Mouse (Mus musculus) CH12.LX (cell line): ENCODE measurements at regions not wholly inside any gene's neighbourhood (a gene's known extent, or its start where the extent isn't known, plus 50 kb on each side); places are given as distances from the start of the nearest gene placed in this dataset.

ENCODE experiments used
- DNase-seq: peaks from one replicate; pipeline ENCODE4 v3.0.0-alpha.2; 2013; ENCODE audit errors: extremely low read depth
- H3K27ac ChIP-seq: 2 replicates; pipeline ENCODE4 v1.5.1; 2012; ENCODE audit warnings: low read depth, mild to moderate bottlenecking, control low read depth, moderate library complexity; ENCODE audit not compliant: insufficient read depth
- H3K27me3 ChIP-seq: replicated peaks from 2 replicates; pipeline ENCODE3; 2012; ENCODE audit warnings: inconsistent platforms
- H3K36me3 ChIP-seq, 2 experiments: replicated peaks in 1 of 2; 2 replicates each; pipeline versions ENCODE3 to v1.6.1; 2012; ENCODE audit warnings: inconsistent platforms in 1 of 2, low read length in 1 of 2, mild to moderate bottlenecking in 1 of 2, mixed read lengths in 1 of 2, moderate library complexity in 1 of 2; ENCODE audit not compliant: control insufficient read depth in 1 of 2, insufficient read depth in 1 of 2
- H3K4me1 ChIP-seq, 2 experiments: 2 replicates each; pipeline ENCODE4 v1.6.1; 2012; ENCODE audit warnings: inconsistent platforms in 1 of 2, moderate library complexity in 1 of 2; ENCODE audit not compliant: insufficient read depth in 2 of 2, control insufficient read depth in 1 of 2
- H3K4me2 ChIP-seq: 2 replicates; pipeline ENCODE4 v1.6.1; 2012; ENCODE audit warnings: low read depth, mild to moderate bottlenecking, control low read depth; ENCODE audit not compliant: poor library complexity, insufficient read depth, severe bottlenecking
- H3K4me3 ChIP-seq, 3 experiments: fragments of 150-350 bp in 1 of 3; sonication (generic) in 1 of 3; replicated peaks in 1 of 3; 2 replicates each; pipeline versions ENCODE3 to v1.5.1; 2011 to 2012; ENCODE audit warnings: low read depth in 2 of 3, low read length in 2 of 3, mild to moderate bottlenecking in 2 of 3, moderate library complexity in 2 of 3, control low read depth in 1 of 3, improper control_type of control experiment in 1 of 3, inconsistent platforms in 1 of 3, mixed read lengths in 1 of 3; ENCODE audit not compliant: poor library complexity in 1 of 3
- H3K79me2 ChIP-seq: replicated peaks from 2 replicates; pipeline ENCODE4 v1.6.1; 2012; ENCODE audit warnings: mild to moderate bottlenecking, moderate library complexity; ENCODE audit not compliant: control insufficient read depth, poor library complexity, insufficient read depth, severe bottlenecking; ENCODE audit errors: extremely low read depth
- H3K9ac ChIP-seq: 2 replicates; pipeline ENCODE4 v1.6.1; 2012; ENCODE audit warnings: low read depth, mild to moderate bottlenecking, control low read depth, moderate library complexity; ENCODE audit not compliant: insufficient read depth
- H3K9me3 ChIP-seq: replicated peaks from 2 replicates; pipeline ENCODE3; 2012; ENCODE audit warnings: low read length, inconsistent platforms, mixed read lengths
- CHD1 ChIP-seq: IDR thresholded peaks from 2 replicates; pipeline ENCODE4 v1.6.1; 2012; ENCODE audit warnings: low read depth, low read length, improper control_type of control experiment, inconsistent platforms
- CHD2 ChIP-seq: IDR thresholded peaks from 2 replicates; pipeline ENCODE4 v1.6.1; 2011; ENCODE audit warnings: low read length, improper control_type of control experiment
- E2F4 ChIP-seq: IDR thresholded peaks from 2 replicates; pipeline ENCODE4 v1.6.1; 2011; ENCODE audit warnings: low read depth, low read length, improper control_type of control experiment; ENCODE audit not compliant: insufficient replicate concordance
- ELF1 ChIP-seq: IDR thresholded peaks from 2 replicates; pipeline ENCODE4 v1.6.1; 2014; ENCODE audit warnings: low read depth, mild to moderate bottlenecking, inconsistent platforms, low read length, improper control_type of control experiment
- EP300 ChIP-seq: IDR thresholded peaks from 2 replicates; pipeline ENCODE4 v1.6.1; 2011; ENCODE audit warnings: low read length, improper control_type of control experiment
- GABPA ChIP-seq: IDR thresholded peaks from 2 replicates; pipeline ENCODE4 v1.6.1; 2012; ENCODE audit warnings: low read depth, low read length, improper control_type of control experiment, inconsistent platforms; ENCODE audit not compliant: insufficient replicate concordance
- HCFC1 ChIP-seq: IDR thresholded peaks from 2 replicates; pipeline ENCODE4 v1.6.1; 2012; ENCODE audit warnings: low read depth, mild to moderate bottlenecking, inconsistent platforms, low read length, improper control_type of control experiment
- JUND ChIP-seq: conservative IDR thresholded peaks from 2 replicates; pipeline ENCODE4 v1.6.1; 2011; ENCODE audit warnings: low read depth, low read length, improper control_type of control experiment
- KAT2A ChIP-seq: IDR thresholded peaks from 2 replicates; pipeline ENCODE4 v1.6.1; 2012; ENCODE audit warnings: low read length, improper control_type of control experiment, inconsistent platforms; ENCODE audit not compliant: insufficient replicate concordance
- MAFK ChIP-seq: IDR thresholded peaks from 2 replicates; pipeline ENCODE4 v1.6.1; 2011; ENCODE audit warnings: low read length, improper control_type of control experiment; ENCODE audit not compliant: insufficient replicate concordance
- MAX ChIP-seq: IDR thresholded peaks from 2 replicates; pipeline ENCODE4 v1.6.1; 2011; ENCODE audit warnings: low read length, improper control_type of control experiment
- MAZ ChIP-seq: IDR thresholded peaks from 2 replicates; pipeline ENCODE4 v1.6.1; 2012; ENCODE audit warnings: low read depth, mild to moderate bottlenecking, inconsistent platforms, low read length, improper control_type of control experiment, moderate library complexity
- MEF2A ChIP-seq: IDR thresholded peaks from 2 replicates; pipeline ENCODE4 v1.6.1; 2014; ENCODE audit warnings: low read depth, mild to moderate bottlenecking, inconsistent platforms, low read length, improper control_type of control experiment, borderline replicate concordance
- MXI1 ChIP-seq: IDR thresholded peaks from 2 replicates; pipeline ENCODE4 v1.6.1; 2011; ENCODE audit warnings: mild to moderate bottlenecking, low read depth, low read length, improper control_type of control experiment
- NELFE ChIP-seq: IDR thresholded peaks from 2 replicates; pipeline ENCODE4 v1.6.1; 2011; ENCODE audit warnings: low read depth, low read length, improper control_type of control experiment
- NRF1 ChIP-seq: IDR thresholded peaks from 2 replicates; pipeline ENCODE4 v1.6.1; 2014; ENCODE audit warnings: low read depth, mild to moderate bottlenecking, inconsistent platforms, low read length, improper control_type of control experiment, moderate library complexity
- PAX5 ChIP-seq: IDR thresholded peaks from 2 replicates; pipeline ENCODE4 v1.6.1; 2012; ENCODE audit warnings: low read length, inconsistent platforms, mixed read lengths
- RCOR1 ChIP-seq: conservative IDR thresholded peaks from 2 replicates; pipeline ENCODE4 v1.6.1; 2012; ENCODE audit warnings: low read depth, mild to moderate bottlenecking, inconsistent platforms, low read length, improper control_type of control experiment
- SMC3 ChIP-seq: IDR thresholded peaks from 2 replicates; pipeline ENCODE4 v1.6.1; 2011; ENCODE audit warnings: low read depth, low read length, improper control_type of control experiment
- TCF12 ChIP-seq: IDR thresholded peaks from 2 replicates; pipeline ENCODE4 v1.6.1; 2014; ENCODE audit warnings: low read depth, mild to moderate bottlenecking, inconsistent platforms, low read length, improper control_type of control experiment
- UBTF ChIP-seq: IDR thresholded peaks from 2 replicates; pipeline ENCODE4 v1.6.1; 2012; ENCODE audit warnings: low read depth, mild to moderate bottlenecking, inconsistent platforms, low read length, improper control_type of control experiment, moderate library complexity
- USF1 ChIP-seq: IDR thresholded peaks from 2 replicates; pipeline ENCODE4 v1.6.1; 2014; ENCODE audit warnings: low read depth, mild to moderate bottlenecking, inconsistent platforms, low read length, improper control_type of control experiment
- USF2 ChIP-seq: conservative IDR thresholded peaks from 2 replicates; pipeline ENCODE4 v1.6.1; 2011; ENCODE audit warnings: low read depth, low read length, improper control_type of control experiment
- dilution Hi-C: fragments of 300-500 bp; cut with MboI; formaldehyde crosslinking; loops from 2 replicates; pipeline ENCODE4 v1.14.3; 2020; ENCODE audit warnings: low sequenced_read_pairs; ENCODE audit not compliant: extremely low pct_unique_long_range_greater_than_20kb, extremely low pct_ligation_motif_present
- in situ Hi-C: fragments of 300-500 bp; cut with MboI; formaldehyde crosslinking; loops from 3 replicates; pipeline ENCODE4 v1.14.3; 2019; ENCODE audit warnings: low sequenced_read_pairs, low pct_ligation_motif_present, low pct_unique_long_range_greater_than_20kb, mixed read lengths

- TF ChIP-seq MEF2A = no peak
Observed at GRCm38 (mm10) chr7:72609791-72610190, 303.4 kb upstream of the Mctp2 start.

GRCm38 (mm10) chr7:72615232-72615631 lies 308.8 kb upstream of the Mctp2 start:
- no peak overlapping the region for H3K9ac ChIP-seq
- H3K36me3 ChIP-seq = no peaks in the 10 kb centered on the region
- no peak for DNase-seq
- no peaks in the 10 kb centered on the region for H3K79me2 ChIP-seq
- H3K27ac ChIP-seq = no peak overlapping the region
- in situ Hi-C loops (no loop called here), dilution Hi-C loops (no loop called here)
- no peaks in the 10 kb centered on the region; a peak in 1 of 4 replicates for H3K4me1 ChIP-seq
- TF ChIP-seq MAX = no peak
- TF ChIP-seq GABPA = no peak
- TF ChIP-seq JUND = no peak
- TF ChIP-seq PAX5 = no peak
- TF ChIP-seq NRF1 = no peak
- no peak for TF ChIP-seq SMC3
- TF ChIP-seq USF1 = no peak
- no peaks in the 10 kb centered on the region for H3K9me3 ChIP-seq
- no peak overlapping the region for H3K4me3 ChIP-seq
- no peak overlapping the region for H3K4me2 ChIP-seq
- H3K27me3 ChIP-seq = no peaks in the 10 kb centered on the region

More at GRCm38 (mm10) chr7:72609791-72610190, 303.4 kb upstream of the Mctp2 start:
- Histone ChIP-seq H3K27me3 (no peaks in the 10 kb centered on the region), H3K9me3 (no peaks in the 10 kb centered on the region), H3K4me3 (no peak overlapping the region), H3K4me2 (no peak overlapping the region), H3K4me1 (peaks cover 0 to 4% of the 10 kb centered on the region in 2 experiments; a peak in 1 of 4 replicates), H3K79me2 (no peaks in the 10 kb centered on the region), H3K9ac (no peak overlapping the region), H3K27ac (no peak overlapping the region), H3K36me3 (no peaks in the 10 kb centered on the region)
- dilution Hi-C loops = no loop called here
- DNase-seq = no peak
- in situ Hi-C loops = no loop called here

- no peak for DNase-seq
- H3K4me3 ChIP-seq = no peak overlapping the region
- dilution Hi-C loops (no loop called here), in situ Hi-C loops (no loop called here)
- H3K36me3 ChIP-seq = no peaks in the 10 kb centered on the region
- no peaks in the 10 kb centered on the region for H3K79me2 ChIP-seq
- H3K4me2 ChIP-seq = no peak overlapping the region
- H3K9me3 ChIP-seq = no peaks in the 10 kb centered on the region
- H3K27me3 ChIP-seq = no peaks in the 10 kb centered on the region
- H3K27ac ChIP-seq = no peak overlapping the region
- TF ChIP-seq CHD1 = no peak
- TF ChIP-seq MXI1 = no peak
- no peak for TF ChIP-seq MAFK
- TF ChIP-seq UBTF = no peak
- no peak for TF ChIP-seq HCFC1
- TF ChIP-seq E2F4 = no peak
- TF ChIP-seq PAX5 = no peak
- no peak for TF ChIP-seq TCF12
- TF ChIP-seq MAZ = no peak
- TF ChIP-seq USF2 = no peak
- TF ChIP-seq ELF1 = no peak
- TF ChIP-seq EP300 = no peak
- TF ChIP-seq MAX = no peak
- TF ChIP-seq NELFE = no peak
- no peak for TF ChIP-seq KAT2A
- no peak for TF ChIP-seq RCOR1
- TF ChIP-seq CHD2 = no peak
- no peaks in the 10 kb centered on the region for H3K4me1 ChIP-seq
- H3K9ac ChIP-seq = no peak overlapping the region
Observed at GRCm38 (mm10) chr7:72627369-72627768, 321.0 kb upstream of the Mctp2 start.
